Mouse (Mus musculus): ENCODE measurements at regions not wholly inside any gene's neighbourhood (a gene's known extent, or its start where the extent isn't known, plus 50 kb on each side); places are given as distances from the start of the nearest gene placed in this dataset.
"Not testable (repeated sequence)": the region's sequence is repeated elsewhere in the genome, so short reads cannot be mapped to it uniquely, and the experiment has no call there.

- DNase-seq (ENCODE audit: low read depth, low spot score): no peak
These were observed 86.7 kb upstream of the Adgrl2 start for GRCm38 (mm10) chr3:149076928-149077551.

GRCm38 (mm10) chr3:149075488-149075851 lies 85.1 kb upstream of the Adgrl2 start:
- DNase-seq (ENCODE audit: low read depth, low spot score): no peak

- no peak for DNase-seq (ENCODE audit: low read depth, low spot score)
These were observed 84.5 kb upstream of the Adgrl2 start for GRCm38 (mm10) chr3:149074658-149075487.

- DNase-seq (ENCODE audit: low read depth, low spot score): no peak
These were observed 79.8 kb upstream of the Adgrl2 start for GRCm38 (mm10) chr3:149070201-149070600.

GRCm38 (mm10) chr3:149069436-149069835 lies 79.1 kb upstream of the Adgrl2 start:
- DNase-seq (ENCODE audit: low read depth, low spot score): no peak

- DNase-seq (ENCODE audit: low read depth, low spot score): no peak
These were observed 78.5 kb upstream of the Adgrl2 start for GRCm38 (mm10) chr3:149068821-149069220.

- no peak for DNase-seq (ENCODE audit: low read depth, low spot score)
These were observed 77.4 kb upstream of the Adgrl2 start for GRCm38 (mm10) chr3:149067758-149068157.

GRCm38 (mm10) chr3:149055077-149055476 lies 64.7 kb upstream of the Adgrl2 start:
- no peak for DNase-seq (ENCODE audit: low read depth, low spot score)

GRCm38 (mm10) chr3:149052295-149052902 lies 62.0 kb upstream of the Adgrl2 start:
- not testable (repeated sequence) for DNase-seq (ENCODE audit: low read depth, low spot score)

GRCm38 (mm10) chr3:149045343-149045742 lies 55.0 kb upstream of the Adgrl2 start:
- DNase-seq (ENCODE audit: low read depth, low spot score): no peak

- no peak for DNase-seq (ENCODE audit: low read depth, low spot score)
These were observed 53.5 kb upstream of the Adgrl2 start for GRCm38 (mm10) chr3:149043901-149044300.

GRCm38 (mm10) chr3:149042527-149042926 lies 52.2 kb upstream of the Adgrl2 start:
- no peak for DNase-seq (ENCODE audit: low read depth, low spot score)

GRCm38 (mm10) chr3:149041188-149041587 lies 50.8 kb upstream of the Adgrl2 start:
- DNase-seq (ENCODE audit: low read depth, low spot score): no peak

All from A20 (cell line).